Mouse (Mus musculus) midbrain, embryonic 14.5 days (tissue): ENCODE measurements around the gene Tcl1. TPM values are rescaled to one million over a fixed set of nuclear protein-coding genes. Genes with fewer than 3 reads are reported as not detected.

Experiments
- polyA plus RNA-seq: library from polyadenylated mRNA; unstranded; fragments of >200 nt; fragmentation: Nextera tagmentation; extraction: Ambion mirVana; gene quantifications from 2 replicates; pipeline ENCODE4 v1.2.1, GENCODE M21; 2014

The Tcl1 gene
- polyA plus RNA-seq, 1 experiment from 2014 or later: not detected

Other genes starting within 250 kb of the Tcl1 start
- 0.04 TPM in 1 of 2 replicates, not detected in the other for gene Syne3, start 213.0 kb downstream of the Tcl1 start, polyA plus RNA-seq
- gene Glrx5, start 190.1 kb downstream of the Tcl1 start, polyA plus RNA-seq: 171 and 175 TPM in 2 replicates
- not detected in 2 replicates for gene Tcl1b2, start 76.8 kb downstream of the Tcl1 start, polyA plus RNA-seq
- not detected in 2 replicates for gene Tcl1b1, start 63.1 kb downstream of the Tcl1 start, polyA plus RNA-seq
- gene Tcl1b5, start 46.4 kb downstream of the Tcl1 start, polyA plus RNA-seq: not detected in 2 replicates
- gene Tcl1b3, start 31.8 kb downstream of the Tcl1 start, polyA plus RNA-seq: not detected in 2 replicates
- gene Tcl1b4, start 20.8 kb downstream of the Tcl1 start, polyA plus RNA-seq: not detected in 2 replicates
- 15.5 and 20.0 TPM in 2 replicates for gene Tunar, start 111.1 kb upstream of the Tcl1 start, polyA plus RNA-seq
- 25.3 and 41.6 TPM in 2 replicates for gene D430019H16Rik, start 231.1 kb upstream of the Tcl1 start, polyA plus RNA-seq